Mouse (Mus musculus) brain, embryonic 14.5 days (tissue): ENCODE measurements around the gene Gsto1. TPM values are rescaled to one million over a fixed set of nuclear protein-coding genes. Genes with fewer than 3 reads are reported as not detected.

Experiments
- DNase-seq: peaks from one replicate; pipeline ENCODE4 v3.0.0-alpha.2; 2011; ENCODE audit warnings: low read depth
- CTCF ChIP-seq: fragments of 200-500 bp; IDR thresholded peaks from 2 replicates; pipeline ENCODE4 v1.5.1; 2012; ENCODE audit warnings: inconsistent platforms, mild to moderate bottlenecking, moderate library complexity, borderline replicate concordance; ENCODE audit not compliant: insufficient read depth, insufficient read length; ENCODE audit errors: extremely low read depth
- POLR2A ChIP-seq: fragments of 200-500 bp; IDR thresholded peaks from 2 replicates; pipeline ENCODE4 v1.6.1; 2012; ENCODE audit warnings: mild to moderate bottlenecking, inconsistent platforms, borderline replicate concordance; ENCODE audit not compliant: poor library complexity, insufficient read depth, insufficient read length, severe bottlenecking; ENCODE audit errors: extremely low read depth
- polyA plus RNA-seq: library from polyadenylated mRNA; depleted of rRNA; stranded (reverse); fragments of >200 nt; gene quantifications from 2 replicates; pipeline ENCODE4 v1.2.3, GENCODE M21; 2012

Gsto1 gene
- polyA plus RNA-seq, 1 experiment: 64.8 TPM

DNA sequence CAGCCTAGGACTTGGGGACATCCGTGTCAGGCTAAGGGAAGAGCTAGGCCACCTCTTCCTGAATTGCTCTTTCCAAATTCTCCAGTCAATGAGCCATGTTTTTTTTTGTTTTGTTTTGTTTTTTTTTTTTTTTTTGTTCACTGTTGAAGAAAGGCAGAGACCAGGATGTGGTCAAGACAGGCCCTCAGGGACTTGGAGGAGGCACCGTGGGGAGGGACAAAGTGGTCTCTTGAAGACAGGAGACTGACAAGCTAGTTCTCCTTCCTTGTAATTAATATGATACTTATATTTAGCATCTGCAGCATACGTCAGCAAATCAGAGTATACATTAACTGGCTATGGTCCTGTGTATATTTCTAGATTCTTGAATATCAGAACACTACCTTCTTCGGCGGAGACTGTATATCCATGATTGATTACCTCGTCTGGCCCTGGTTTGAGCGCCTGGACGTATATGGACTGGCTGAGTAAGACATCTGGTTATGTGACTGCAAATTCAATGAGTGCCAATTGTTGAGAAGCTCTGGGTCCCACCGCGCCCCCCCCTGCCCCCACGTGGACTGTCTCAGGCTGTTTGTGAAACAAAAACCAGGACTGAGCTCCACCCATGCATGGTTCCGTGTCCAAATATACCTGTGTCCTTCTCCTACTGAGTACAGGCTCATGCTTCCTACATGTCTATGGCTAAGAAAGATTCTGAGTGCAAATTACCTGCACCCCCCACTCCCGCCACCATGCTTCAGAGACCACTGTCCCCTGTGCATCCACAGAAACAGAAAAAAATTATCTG lies 29.7 kb downstream of the Gsto1 start:
- no peak for DNase-seq
- TF ChIP-seq POLR2A (no peak), CTCF (no peak)

DNA sequence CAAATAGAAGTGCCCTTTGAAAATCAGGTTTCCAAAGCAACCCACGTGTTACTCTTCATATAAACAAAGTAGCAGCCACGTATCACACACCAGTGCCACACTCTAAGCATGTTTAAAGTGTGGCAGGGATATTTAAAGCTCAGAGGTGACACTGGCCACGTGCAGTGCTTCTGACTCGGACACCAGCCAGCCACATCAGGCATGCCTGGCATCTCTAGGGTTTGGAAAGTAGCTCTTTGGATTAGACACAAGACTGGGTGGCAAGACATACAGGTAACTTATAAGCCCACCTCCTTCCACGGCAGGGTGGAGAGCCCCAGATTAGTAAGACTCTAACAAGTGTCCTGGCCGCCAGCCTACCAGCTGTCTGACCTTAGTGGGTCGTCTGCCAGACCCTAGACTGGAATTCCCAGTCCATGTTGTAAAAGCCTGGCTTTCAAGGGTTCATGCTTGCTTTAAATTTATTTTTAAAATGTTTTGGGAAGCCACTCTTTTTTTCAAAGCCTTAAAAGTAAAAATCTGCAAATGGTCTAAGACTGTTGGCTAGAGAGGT lies 30.5 kb downstream of the Gsto1 start:
- TF ChIP-seq POLR2A (no peak), CTCF (no peak)
- no peak for DNase-seq

DNA sequence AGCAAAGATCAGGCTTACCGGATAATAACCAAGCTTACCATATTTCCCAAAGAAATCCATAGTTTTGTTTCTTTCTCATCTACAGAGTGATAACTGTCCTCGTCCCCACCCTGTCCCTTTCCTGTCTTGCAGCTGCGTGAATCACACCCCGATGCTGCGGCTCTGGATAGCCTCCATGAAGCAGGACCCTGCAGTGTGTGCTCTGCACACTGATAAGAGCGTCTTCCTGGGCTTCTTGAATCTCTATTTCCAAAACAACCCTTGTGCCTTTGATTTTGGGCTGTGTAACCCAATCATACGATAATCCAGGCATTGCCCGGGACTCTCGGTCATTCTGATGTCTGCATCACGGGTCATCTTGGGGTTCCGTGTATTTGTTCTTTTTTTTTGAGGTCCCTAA lies 31.1 kb downstream of the Gsto1 start:
- DNase-seq: no peak
- no peak for TF ChIP-seq CTCF

DNA sequence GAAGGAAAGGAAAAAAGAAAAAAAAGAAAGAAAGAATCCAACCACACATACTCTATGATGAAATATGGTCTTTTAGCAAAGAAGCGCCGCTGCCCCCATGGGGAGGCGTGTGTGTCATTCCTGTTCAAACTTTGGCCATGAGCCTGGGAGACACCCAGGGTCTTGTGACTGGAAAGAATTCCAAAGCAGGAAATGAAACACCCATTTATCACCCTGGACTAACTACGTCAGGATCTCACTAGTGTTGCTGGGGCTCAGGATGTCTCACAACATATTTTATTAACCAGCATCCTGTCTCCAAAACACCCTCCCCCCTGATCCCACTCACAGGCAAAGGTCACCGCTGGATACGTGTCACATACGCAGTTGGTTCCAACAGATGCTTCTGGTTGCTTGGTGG lies 31.8 kb downstream of the Gsto1 start:
- TF ChIP-seq POLR2A: no peak
- no peak for TF ChIP-seq CTCF
- no peak for DNase-seq

DNA sequence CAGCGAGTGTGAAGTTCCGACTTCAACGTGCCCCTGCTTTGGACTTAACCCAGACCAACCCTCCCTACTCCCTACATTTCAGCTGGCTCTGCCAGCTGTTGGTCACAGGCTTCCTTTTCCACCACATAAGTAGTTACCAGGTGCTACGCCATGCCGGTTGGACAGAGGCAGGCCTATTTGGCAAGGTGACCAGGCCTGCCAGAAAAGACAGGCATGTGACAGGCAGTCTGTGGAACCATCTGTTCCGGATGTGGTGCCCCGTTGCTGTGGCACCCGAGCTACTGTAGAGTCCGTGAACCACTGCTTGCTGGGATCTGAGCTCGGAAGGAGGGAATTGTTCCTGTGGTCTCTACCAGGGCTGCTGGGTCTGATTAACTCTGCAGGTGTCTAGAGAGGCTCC lies 32.6 kb downstream of the Gsto1 start:
- TF ChIP-seq CTCF: no peak
- no peak for TF ChIP-seq POLR2A
- DNase-seq: peak; percentile 56

DNA sequence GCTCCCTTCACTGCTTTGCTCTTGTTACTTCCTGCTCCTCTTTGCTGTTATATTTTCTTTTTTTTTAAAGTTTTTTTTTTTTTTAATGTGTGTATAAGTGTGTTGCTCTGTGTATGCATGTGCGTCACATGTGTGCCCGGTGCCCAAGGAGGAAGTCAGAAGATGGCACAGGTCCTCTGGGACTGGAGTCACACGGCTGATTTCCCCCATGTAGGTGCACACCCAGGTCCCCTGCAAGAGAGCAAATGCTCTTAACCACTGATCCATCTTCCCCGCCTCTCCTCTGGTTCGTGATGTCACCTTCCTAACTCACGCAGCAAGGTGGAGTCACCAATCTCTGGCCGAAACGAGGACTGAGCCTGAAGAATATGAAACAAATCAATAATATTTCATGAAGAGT lies 33.3 kb downstream of the Gsto1 start:
- TF ChIP-seq POLR2A (no peak), CTCF (no peak)
- no peak for DNase-seq

DNA sequence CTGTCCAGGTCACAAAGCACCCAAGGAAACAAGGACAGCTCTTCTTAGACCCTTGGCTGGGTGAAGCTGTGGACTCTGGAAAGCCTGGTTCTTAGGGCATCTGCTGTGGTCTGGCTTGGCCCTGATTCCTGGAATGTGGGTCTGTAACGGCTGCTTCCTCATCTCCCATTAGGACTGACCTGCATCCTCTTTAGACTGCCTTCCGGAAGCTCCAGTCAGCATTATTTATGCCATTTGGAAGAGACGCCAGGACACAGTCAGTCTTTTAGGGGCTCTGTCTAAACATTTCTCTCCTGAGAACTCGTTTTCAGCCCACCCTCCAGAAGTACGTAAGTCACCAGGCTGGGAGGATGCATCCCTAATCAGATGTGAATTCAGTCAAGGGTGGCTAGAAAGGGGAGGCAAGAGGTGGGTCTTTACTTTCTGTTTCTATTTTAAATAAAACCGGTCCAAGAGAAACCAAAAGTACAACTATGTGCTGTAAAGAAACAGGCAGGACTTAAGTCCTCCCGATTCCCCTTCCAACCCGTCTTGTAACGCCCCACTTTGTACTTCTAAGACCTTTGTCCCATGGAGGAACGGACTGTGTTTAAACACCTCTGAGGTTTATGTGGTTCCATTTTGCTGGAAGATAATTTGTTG lies 35.8 kb downstream of the Gsto1 start:
- TF ChIP-seq CTCF (no peak), POLR2A (no peak)
- no peak for DNase-seq

DNA sequence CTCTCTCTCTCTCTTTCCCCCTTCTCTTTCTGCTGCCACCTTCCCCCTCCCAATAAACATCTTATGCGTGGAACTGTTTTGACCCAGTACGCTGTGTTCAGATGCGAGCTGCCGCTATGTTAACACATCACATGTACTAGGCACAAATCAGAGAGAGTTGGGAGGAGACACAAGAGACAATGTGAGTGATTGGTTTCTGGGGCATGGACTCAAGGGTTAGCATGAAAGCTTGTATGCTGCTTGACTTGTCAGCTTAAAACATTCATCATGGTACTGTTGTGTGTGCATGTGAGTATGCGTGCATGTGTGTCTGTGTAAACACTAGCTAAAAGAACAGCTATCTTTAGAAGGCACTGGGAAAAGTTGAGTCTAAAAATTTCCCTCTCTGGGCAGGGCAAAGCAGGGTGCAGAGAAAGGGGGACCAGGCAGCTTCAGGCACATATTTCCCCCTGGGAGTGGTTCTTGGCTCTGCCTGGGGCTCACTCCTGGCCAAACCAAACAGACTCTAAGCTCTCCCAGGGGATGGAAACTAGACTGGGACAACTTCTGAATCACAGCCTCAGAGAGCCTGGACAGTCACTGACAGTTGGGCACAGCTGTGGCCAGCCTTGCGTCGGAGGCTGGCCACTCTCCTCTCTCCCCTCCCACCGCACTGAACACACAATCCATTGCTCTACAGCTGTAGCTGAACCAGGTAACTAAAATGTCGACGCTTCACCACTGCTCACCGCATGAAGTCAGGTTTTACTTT lies 37.0 kb downstream of the Gsto1 start:
- DNase-seq: no peak
- TF ChIP-seq CTCF: no peak

DNA sequence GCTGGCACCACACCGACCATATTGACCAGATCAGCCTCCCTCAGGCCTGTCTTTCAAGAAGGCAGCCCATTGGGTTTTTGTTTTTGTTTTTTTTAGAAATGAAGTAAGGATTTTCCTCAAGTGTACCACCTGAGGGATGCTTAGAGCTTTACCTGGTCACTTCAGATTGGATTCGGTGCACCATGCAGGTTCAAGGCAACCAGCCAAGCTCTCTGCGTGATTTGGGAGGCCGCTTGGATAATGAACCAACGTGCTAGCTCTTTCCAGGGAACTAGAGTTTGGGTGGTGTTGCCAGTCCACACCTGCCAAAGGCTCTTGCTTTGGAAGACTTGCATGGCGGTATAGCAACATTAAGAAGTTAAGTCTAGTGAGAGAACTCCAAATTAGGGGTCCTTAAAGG lies 38.3 kb downstream of the Gsto1 start:
- TF ChIP-seq CTCF: no peak
- TF ChIP-seq POLR2A: no peak
- no peak for DNase-seq

DNA sequence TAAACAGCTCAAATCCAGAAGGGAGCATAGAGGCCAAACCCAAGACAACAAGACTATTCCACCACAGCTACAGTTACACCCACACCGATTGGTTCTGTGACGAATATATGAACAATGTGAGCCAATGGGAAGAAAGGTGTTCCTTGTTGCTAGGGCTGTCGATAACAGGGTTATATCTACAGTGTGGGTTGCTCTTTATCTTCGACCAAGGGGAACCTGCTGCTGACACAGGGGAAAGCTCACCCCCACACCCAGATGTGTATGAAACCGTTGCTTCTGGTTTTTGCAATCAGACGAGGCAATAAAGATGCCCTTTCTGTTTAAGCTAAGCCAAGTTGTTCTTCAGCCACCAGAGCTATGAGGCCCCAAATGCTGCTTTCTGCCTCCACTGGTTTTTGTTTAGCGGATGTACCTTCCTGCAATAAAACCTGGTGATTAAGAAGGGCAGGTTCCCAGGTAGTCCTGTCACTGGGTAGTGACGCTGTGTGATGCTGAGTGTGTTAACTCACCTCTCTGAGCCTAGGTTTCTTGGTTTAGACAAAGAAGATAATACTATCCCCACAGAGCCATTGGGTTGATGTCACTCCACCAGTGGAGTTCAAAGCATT lies 43.8 kb downstream of the Gsto1 start:
- no peak for TF ChIP-seq POLR2A
- no peak for TF ChIP-seq CTCF
- DNase-seq: no peak

DNA sequence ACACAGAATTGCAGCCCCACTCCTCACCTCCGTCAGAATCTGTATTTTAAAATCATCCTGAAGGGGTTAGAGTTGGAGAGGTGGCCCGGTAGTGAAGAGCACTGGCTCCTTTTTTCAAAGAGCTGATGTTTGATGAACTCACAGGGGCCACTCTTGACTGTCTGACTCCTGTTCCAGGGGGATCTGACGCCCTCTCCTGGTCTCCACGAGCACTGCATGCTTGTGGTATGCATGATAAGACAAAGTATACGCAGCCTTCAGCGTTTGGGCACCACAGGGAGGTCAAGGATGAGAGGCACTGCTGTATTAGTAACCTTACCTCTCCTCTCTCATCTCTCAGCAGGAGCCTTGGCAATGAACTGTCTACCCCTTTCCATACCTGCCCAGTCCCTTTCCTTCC lies 45.2 kb downstream of the Gsto1 start:
- no peak for DNase-seq
- TF ChIP-seq CTCF: no peak
- no peak for TF ChIP-seq POLR2A
